ENCODE assay signal across 23 mouse cellular contexts in the genomic region with DNA sequence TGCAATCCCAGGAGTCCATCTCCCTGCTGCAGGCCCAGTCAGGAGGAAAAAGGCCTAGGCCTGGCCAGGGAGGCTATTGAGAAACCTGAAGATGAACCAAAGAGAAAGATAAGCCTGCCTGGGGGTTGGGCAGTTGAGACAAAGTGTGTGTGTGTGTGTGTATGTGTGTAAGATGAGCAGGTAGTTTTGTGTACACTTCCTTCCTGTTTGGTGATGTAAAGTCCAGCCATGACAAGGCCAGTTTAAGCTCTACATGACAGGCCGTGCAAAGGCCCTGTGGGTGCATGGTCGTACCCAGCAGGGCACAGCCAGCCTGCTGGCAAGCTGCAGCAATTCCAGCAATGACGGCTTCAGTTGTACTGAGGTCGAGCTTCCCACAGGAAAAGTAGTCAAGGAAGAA.
"Had no signal": no experiment of that assay in that cellular context is flagged by ENCODE, and none has a peak within 500 bp of the region (broad histone marks: within the 10 kb centered on the region; RNA-seq: fewer than 3 reads in every experiment).

No protein-coding gene starts in this region.

- H3K4me2 ChIP-seq: heart, embryonic 12.5 days; hindbrain, embryonic 13.5 days; hindbrain, embryonic 15.5 days; kidney, embryonic 15.5 days; limb, embryonic 13.5 days; limb, embryonic 15.5 days had no signal

- ATAC-seq: hindbrain, postnatal 0 days; intestine, embryonic 16.5 days had no signal

- DNase-seq: gastrocnemius, postnatal 14 days; gastrocnemius, postnatal 36 days; heart, adult 18-20 months; heart, postnatal 10 days; heart, postnatal 36 days; kidney, adult 11 months; kidney, adult 2 months; kidney, adult 9 months; kidney, postnatal 14 days; kidney, postnatal 36 days; layer of hippocampus, adult 9-11 months; left cerebral cortex, postnatal 4 days had no signal

- H3K27ac ChIP-seq: heart, embryonic 10.5 days; hindbrain, embryonic 13.5 days; hindbrain, embryonic 15.5 days; hindbrain, postnatal 0 days; kidney, embryonic 15.5 days; kidney, postnatal 0 days; left cerebral cortex, adult 2 months; limb, embryonic 13.5 days; limb, embryonic 15.5 days had no signal

- H3K9me3 ChIP-seq: heart, embryonic 10.5 days; heart, embryonic 12.5 days; hindbrain, embryonic 13.5 days; hindbrain, embryonic 15.5 days; kidney, embryonic 15.5 days; limb, embryonic 13.5 days; limb, embryonic 15.5 days had no signal

- H3K27me3 ChIP-seq: heart, embryonic 12.5 days; hindbrain, embryonic 13.5 days; hindbrain, embryonic 15.5 days; kidney, embryonic 15.5 days; limb, embryonic 13.5 days; limb, embryonic 15.5 days had no signal

- H3K9ac ChIP-seq: heart, embryonic 12.5 days; hindbrain, embryonic 13.5 days; hindbrain, embryonic 15.5 days; kidney, embryonic 15.5 days; limb, embryonic 13.5 days; limb, embryonic 15.5 days had no signal

- H3K4me3 ChIP-seq: heart, embryonic 10.5 days; heart, embryonic 12.5 days; hindbrain, embryonic 13.5 days; hindbrain, embryonic 15.5 days; kidney, embryonic 15.5 days; left cerebral cortex, adult 2 months; limb, embryonic 13.5 days; limb, embryonic 15.5 days had no signal

- H3K4me1 ChIP-seq: heart, embryonic 10.5 days; heart, embryonic 12.5 days; hindbrain, embryonic 13.5 days; hindbrain, embryonic 15.5 days; kidney, embryonic 15.5 days; limb, embryonic 13.5 days; limb, embryonic 15.5 days had no signal
